Mouse (Mus musculus) embryonic facial prominence, embryonic 13.5 days (tissue): ENCODE measurements around the gene Dbr1. TPM values are rescaled to one million over a fixed set of nuclear protein-coding genes. Genes with fewer than 3 reads are reported as not detected.

Experiments
- ATAC-seq: fragments of 200-750 bp; cut with Nextera tagmentation; 2 replicates; pipeline ENCODE4 v1.8.0; 2017; ENCODE audit warnings: low read depth; ENCODE audit not compliant: insufficient number of reproducible peaks, insufficient read depth, low FRiP score, low TSS enrichment
- H3K27ac ChIP-seq: fragments of 300-500 bp; sonication (generic); 2 replicates; pipeline ENCODE4 v1.5.1; 2015; ENCODE audit warnings: moderate library complexity, mild to moderate bottlenecking, inconsistent platforms
- H3K27me3 ChIP-seq: fragments of 300-500 bp; sonication (generic); 2 replicates; pipeline ENCODE4 v1.6.1; 2015; ENCODE audit warnings: mild to moderate bottlenecking, inconsistent platforms
- H3K36me3 ChIP-seq: fragments of 300-500 bp; sonication (generic); 2 replicates; pipeline ENCODE4 v1.6.1; 2015; ENCODE audit warnings: mild to moderate bottlenecking, inconsistent platforms
- H3K4me1 ChIP-seq: fragments of 300-500 bp; sonication (generic); 2 replicates; pipeline ENCODE4 v1.6.1; 2015; ENCODE audit warnings: inconsistent platforms
- H3K4me2 ChIP-seq: fragments of 300-500 bp; sonication (generic); 2 replicates; pipeline ENCODE4 v1.6.1; 2015; ENCODE audit warnings: moderate library complexity, mild to moderate bottlenecking, inconsistent platforms
- H3K4me3 ChIP-seq: fragments of 300-500 bp; sonication (generic); 2 replicates; pipeline ENCODE4 v1.5.1; 2015; ENCODE audit warnings: mild to moderate bottlenecking, inconsistent platforms
- H3K9ac ChIP-seq: fragments of 300-500 bp; sonication (generic); 2 replicates; pipeline ENCODE4 v1.6.1; 2015; ENCODE audit warnings: mild to moderate bottlenecking, inconsistent platforms
- H3K9me3 ChIP-seq: fragments of 300-500 bp; sonication (generic); 2 replicates; pipeline ENCODE4 v1.6.1; 2016; ENCODE audit warnings: inconsistent platforms
- WGBS: fragments of 180-500 bp; shearing (Covaris S2); methylation state at CpG from one replicate; pipeline ENCODE4 v1.1.7; 2015; ENCODE audit warnings: mixed read lengths; 5-methylcytosine and 5-hydroxymethylcytosine counted together
- polyA plus RNA-seq: library from polyadenylated mRNA; unstranded; fragments of >200 nt; fragmentation: Nextera tagmentation; extraction: Ambion mirVana; gene quantifications from 2 replicates; pipeline ENCODE4 v1.2.1, GENCODE M21; 2015

Gene Dbr1
- polyA plus RNA-seq, 1 experiment from 2014 or later: 31.6 TPM

DNA sequence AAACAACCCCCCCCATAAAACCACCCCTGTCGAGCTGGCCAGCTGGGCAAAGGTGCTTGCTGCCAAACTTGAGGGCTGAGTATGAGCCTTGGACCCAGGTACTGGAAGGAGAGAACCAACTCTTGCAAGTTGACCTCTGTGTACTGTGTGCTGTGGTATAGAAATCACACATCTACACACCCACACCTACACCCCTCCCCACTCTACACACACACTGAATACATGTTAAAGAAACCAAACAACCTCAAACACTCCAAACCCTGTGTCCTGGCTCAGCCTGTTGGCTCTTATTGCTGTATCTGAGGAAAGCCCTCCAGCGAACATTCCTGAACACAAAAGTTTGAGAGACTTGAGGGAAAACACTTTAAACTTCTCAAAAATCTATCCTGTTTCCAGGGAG is 47.4 kb downstream of the Dbr1 start:
- Histone ChIP-seq H3K9ac (no peak overlapping the region), H3K4me1 (no peaks in the 10 kb centered on the region), H3K36me3 (no peaks in the 10 kb centered on the region), H3K27ac (no peak overlapping the region), H3K9me3 (no peaks in the 10 kb centered on the region), H3K4me3 (no peak overlapping the region), H3K4me2 (no peak overlapping the region), H3K27me3 (no peaks in the 10 kb centered on the region)
- 47% methylated on average over 2 of the region's 2 CpGs for WGBS
- ATAC-seq: no peak

DNA sequence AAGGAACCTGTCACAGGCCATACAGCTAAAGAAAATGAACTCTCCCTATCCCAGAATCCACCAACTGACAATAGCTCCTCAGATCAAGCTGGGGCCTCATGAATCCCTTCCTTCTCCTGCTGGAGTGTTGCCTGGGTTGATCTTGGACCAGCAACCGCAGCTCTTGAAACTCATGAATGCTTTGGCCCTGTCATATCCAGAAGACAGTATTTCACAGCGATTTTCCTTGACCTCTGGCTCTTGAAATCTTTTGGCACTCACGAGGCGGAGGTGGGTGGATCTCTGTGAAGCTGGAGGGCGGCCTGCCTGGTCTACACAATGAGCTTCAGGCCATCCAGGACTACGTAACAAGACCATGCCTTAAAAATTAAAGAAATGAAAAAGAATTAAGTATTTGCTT is 48.5 kb downstream of the Dbr1 start:
- Histone ChIP-seq H3K9ac (no peak overlapping the region), H3K4me1 (peaks cover 8% of the 10 kb centered on the region), H3K36me3 (no peaks in the 10 kb centered on the region), H3K4me3 (no peak overlapping the region), H3K9me3 (no peaks in the 10 kb centered on the region), H3K27me3 (no peaks in the 10 kb centered on the region), H3K27ac (no peak overlapping the region), H3K4me2 (no peak overlapping the region)
- 78% methylated on average over 6 of the region's 6 CpGs for WGBS
- ATAC-seq: no peak

DNA sequence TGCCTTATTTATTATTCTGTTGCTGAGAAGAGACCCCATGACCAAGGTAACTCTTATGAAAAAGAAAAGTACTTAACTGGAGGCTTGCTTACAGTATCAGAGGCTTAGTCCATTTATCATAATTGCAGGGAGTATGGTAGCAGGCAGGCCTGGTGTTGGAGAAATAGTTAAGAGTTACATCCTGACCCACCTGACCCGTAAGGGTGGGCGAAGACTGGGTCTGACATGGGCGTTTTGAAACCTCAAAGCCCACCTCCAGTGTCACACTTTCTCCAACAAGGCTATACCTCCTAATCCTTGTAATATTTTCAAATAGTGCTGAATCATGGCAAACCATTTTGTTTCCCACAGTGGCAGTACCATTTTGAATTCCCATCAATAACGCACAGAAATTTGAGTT is 53.0 kb downstream of the Dbr1 start:
- Histone ChIP-seq H3K27ac (peak overlapping the region; percentile 98; the same call in 1 of the 2 replicates), H3K4me1 (peaks cover 34% of the 10 kb centered on the region), H3K4me2 (peak overlapping the region; percentile 84; the same call in 1 of the 2 replicates), H3K9me3 (no peaks in the 10 kb centered on the region), H3K4me3 (no peak overlapping the region), H3K27me3 (no peaks in the 10 kb centered on the region), H3K36me3 (peaks cover 13% of the 10 kb centered on the region; the same call in 1 of the 2 replicates), H3K9ac (peak overlapping the region; percentile 84; the same call in 1 of the 2 replicates)
- WGBS: 55% methylated on average over 4 of the region's 4 CpGs
- ATAC-seq: no peak

DNA sequence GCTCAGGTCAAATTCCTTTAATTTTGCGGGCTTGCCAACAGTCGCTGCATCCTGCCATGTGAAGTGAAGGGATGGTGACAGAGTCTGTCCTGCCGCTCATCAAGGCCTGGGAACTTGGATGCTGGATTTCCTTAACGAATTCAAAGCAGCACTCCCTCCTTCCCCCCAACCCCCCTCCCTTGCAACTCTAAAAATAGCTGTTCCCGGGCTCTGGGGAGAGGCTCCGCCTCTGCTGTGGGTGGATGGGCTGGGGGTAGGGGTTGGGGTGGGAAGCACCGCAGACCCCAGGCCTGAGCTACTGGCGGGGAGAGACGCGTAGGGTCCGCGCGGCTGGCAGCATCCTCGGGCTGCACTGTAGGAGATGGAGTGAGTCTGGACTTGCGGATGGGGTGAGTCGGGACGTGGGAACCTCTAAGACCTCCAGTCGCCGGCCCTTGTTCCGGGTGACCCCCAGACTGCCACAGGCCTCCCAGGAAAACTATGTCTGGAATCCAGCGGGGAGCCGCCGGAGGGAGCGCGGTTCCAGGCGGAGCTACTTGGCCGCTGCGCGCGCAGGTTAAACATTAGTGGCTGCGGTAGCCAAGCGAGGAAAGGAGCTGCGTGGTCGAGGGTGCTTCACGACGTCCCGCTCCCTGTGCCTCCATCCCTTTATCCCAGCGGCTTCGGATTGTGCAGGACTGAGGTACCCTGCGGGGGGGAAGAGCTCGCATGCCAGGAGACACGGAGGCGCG is 53.8 kb downstream of the Dbr1 start, which contains the start of gene Dzip1l:
TSS of gene Dzip1l (plus strand) at position 216 of the 731 bp plus-strand sequence.
- peak within 1 kb of the TSS; percentile 84 for H3K4me2 ChIP-seq
- H3K4me1 ChIP-seq: peaks cover 34% of the 10 kb centered on the region
- H3K27me3 ChIP-seq: no peaks in the 10 kb centered on the region
- peaks cover 22% of the 10 kb centered on the region for H3K36me3 ChIP-seq
- WGBS: under 1% methylated on average over 44 of the region's 44 CpGs
- peak; percentile 87 for ATAC-seq
- H3K27ac ChIP-seq: peak within 1 kb of the TSS; percentile 98
- no peaks in the 10 kb centered on the region for H3K9me3 ChIP-seq
- H3K9ac ChIP-seq: peak within 1 kb of the TSS; percentile 84
- peak within 1 kb of the TSS; percentile 67 for H3K4me3 ChIP-seq

DNA sequence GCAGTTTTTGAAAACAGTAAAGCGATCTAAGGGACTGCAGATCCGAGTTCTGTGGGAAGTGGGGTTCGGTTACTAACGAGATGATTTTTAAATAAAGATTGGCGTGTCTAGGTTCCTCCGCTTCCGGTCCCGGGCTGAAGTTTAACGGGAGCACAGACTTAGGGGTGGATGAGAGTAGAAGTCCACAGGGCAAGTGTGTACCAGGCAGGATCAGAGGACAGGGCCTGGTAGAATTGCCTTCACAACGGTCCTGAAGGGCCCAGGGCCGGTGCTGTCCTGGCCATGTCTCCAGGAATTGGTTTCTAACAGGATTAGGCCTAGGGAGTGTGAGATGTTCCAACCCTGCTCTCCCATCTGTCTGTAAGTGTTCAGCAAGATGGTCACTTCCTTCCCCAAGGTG is 54.5 kb downstream of the Dbr1 start:
- H3K4me1 ChIP-seq: peaks cover 34% of the 10 kb centered on the region
- no peaks in the 10 kb centered on the region for H3K9me3 ChIP-seq
- H3K27ac ChIP-seq: peak overlapping the region; percentile 98
- peak overlapping the region; percentile 84 for H3K9ac ChIP-seq
- H3K4me3 ChIP-seq: peak overlapping the region; percentile 67
- H3K27me3 ChIP-seq: no peaks in the 10 kb centered on the region
- H3K36me3 ChIP-seq: peaks cover 28% of the 10 kb centered on the region
- peak overlapping the region; percentile 84 for H3K4me2 ChIP-seq
- no peak for ATAC-seq
- under 1% methylated on average over 11 of the region's 11 CpGs for WGBS

DNA sequence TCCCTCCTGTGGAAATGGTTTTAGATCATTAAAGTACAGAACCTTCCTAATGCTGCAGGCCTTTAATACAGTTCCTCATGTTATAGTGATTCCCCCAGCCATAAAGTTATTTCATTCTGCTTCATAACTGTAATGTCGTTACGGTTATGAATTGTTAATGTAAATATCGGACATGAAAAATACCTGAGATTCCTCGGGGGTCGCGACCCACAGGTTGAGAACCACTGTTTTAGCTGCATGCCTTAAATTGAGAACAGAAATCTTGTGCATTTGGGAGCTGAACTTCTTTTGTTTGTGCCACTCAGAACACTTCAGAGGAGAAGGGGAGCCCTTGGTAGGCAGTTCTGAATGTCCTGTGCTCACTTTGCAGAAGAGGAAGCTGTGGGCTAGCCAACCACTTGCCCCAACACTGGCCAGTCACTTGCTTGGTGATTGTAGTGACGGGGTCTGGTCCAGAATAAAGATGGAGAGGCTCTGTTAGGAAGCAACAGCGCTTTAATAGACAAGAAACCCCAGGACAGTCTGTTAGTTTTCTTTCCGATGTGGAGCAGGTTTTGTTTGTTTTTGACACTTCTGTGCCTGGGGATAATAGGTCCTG is 55.0 kb downstream of the Dbr1 start:
- H3K4me1 ChIP-seq: peaks cover 34% of the 10 kb centered on the region
- H3K27me3 ChIP-seq: no peaks in the 10 kb centered on the region
- peak overlapping the region; percentile 98 for H3K27ac ChIP-seq
- no peak for ATAC-seq
- peak overlapping the region; percentile 84 for H3K9ac ChIP-seq
- H3K4me2 ChIP-seq: peak overlapping the region; percentile 84
- no peaks in the 10 kb centered on the region for H3K9me3 ChIP-seq
- H3K36me3 ChIP-seq: peaks cover 33% of the 10 kb centered on the region
- H3K4me3 ChIP-seq: peak overlapping the region; percentile 67
- WGBS: 39% methylated on average over 9 of the region's 9 CpGs

DNA sequence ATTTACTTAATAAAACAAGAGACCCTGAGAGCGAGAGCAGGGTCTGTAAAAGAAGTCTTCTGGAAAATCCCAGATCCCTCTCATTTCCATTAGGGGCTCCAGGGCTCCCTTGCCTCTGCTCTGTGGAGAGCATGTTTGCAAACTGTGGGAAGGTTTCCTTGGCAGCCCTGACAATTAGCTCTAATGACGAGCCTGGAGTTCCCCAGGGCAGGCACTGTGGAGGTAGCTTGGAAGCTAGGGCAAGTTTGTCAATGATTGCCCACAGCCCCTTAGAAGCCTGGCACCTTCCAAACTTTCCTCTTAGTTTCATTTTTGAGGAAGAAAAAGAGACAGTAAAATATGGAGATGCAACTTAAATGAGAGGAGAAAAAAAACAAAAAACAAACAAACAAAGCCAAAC is 56.2 kb downstream of the Dbr1 start:
- Histone ChIP-seq H3K9me3 (no peaks in the 10 kb centered on the region), H3K9ac (peak overlapping the region; percentile 49; the same call in 1 of the 2 replicates), H3K4me3 (peak overlapping the region; percentile 12; the same call in 1 of the 2 replicates), H3K27ac (peak overlapping the region; percentile 39; the same call in 1 of the 2 replicates), H3K4me1 (peaks cover 34% of the 10 kb centered on the region), H3K27me3 (no peaks in the 10 kb centered on the region), H3K36me3 (peaks cover 45% of the 10 kb centered on the region), H3K4me2 (peak overlapping the region; percentile 84)
- WGBS: 31% methylated on average over 2 of the region's 2 CpGs
- no peak for ATAC-seq

DNA sequence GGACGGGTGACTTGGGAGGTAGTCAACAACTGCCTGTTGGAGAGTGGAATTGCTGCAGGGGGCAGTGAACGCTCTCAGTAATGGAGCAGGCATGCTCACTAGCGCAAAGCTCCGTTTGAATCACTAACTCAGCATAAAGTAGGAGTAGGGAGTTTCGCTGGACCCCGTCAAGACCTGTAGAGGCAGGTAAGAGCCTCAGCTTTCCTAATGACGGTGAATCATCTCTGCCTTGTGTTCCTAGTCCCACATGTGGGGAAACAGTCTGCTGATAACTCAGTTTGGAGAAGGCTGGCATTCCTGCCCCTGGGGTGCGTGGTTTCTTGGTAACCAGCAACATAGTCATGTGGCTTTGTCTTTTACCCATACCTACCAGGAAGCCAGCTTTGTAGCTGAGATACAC is 56.7 kb downstream of the Dbr1 start:
- WGBS: 42% methylated on average over 8 of the region's 8 CpGs
- no peak for ATAC-seq
- H3K36me3 ChIP-seq: peaks cover 50% of the 10 kb centered on the region
- H3K27me3 ChIP-seq: no peaks in the 10 kb centered on the region
- H3K4me3 ChIP-seq: 0 out of 2 replicates have a peak overlapping the region, but pooled peaks have one; percentile 12
- no peaks in the 10 kb centered on the region for H3K9me3 ChIP-seq
- H3K4me2 ChIP-seq: peak overlapping the region; percentile 84
- H3K9ac ChIP-seq: peak overlapping the region; percentile 2; the same call in 1 of the 2 replicates
- H3K27ac ChIP-seq: peak overlapping the region; percentile 23; the same call in 1 of the 2 replicates
- H3K4me1 ChIP-seq: peaks cover 34% of the 10 kb centered on the region

Other genes starting within 250 kb of the Dbr1 start
- gene Esyt3, start 217.2 kb upstream of the Dbr1 start, polyA plus RNA-seq: 0.55 and 0.59 TPM in 2 replicates
- gene Mras, start 138.4 kb upstream of the Dbr1 start, polyA plus RNA-seq: 28.3 and 31.2 TPM in 2 replicates
- gene Nme9, start 124.3 kb upstream of the Dbr1 start, polyA plus RNA-seq: 0.32 TPM in 1 of 2 replicates, not detected in the other
- gene Armc8, start 6.9 kb upstream of the Dbr1 start, polyA plus RNA-seq: 21.7 and 23.7 TPM in 2 replicates
- not detected in 2 replicates for gene A4gnt, start 36.7 kb downstream of the Dbr1 start, polyA plus RNA-seq
- gene Dzip1l, start 53.7 kb downstream of the Dbr1 start, polyA plus RNA-seq: 26.4 and 31.7 TPM in 2 replicates
- gene Cldn18, start 141.5 kb downstream of the Dbr1 start, polyA plus RNA-seq: 0.15 TPM in 1 of 2 replicates, not detected in the other